Mouse (Mus musculus) heart, postnatal 0 days (tissue): ENCODE data around the gene Specc1l.

ENCODE experiments used
- CTCF ChIP-seq: IDR thresholded peaks from 2 replicates; pipeline ENCODE4 v1.5.1; 2016; ENCODE audit warnings: antibody characterized with exemption, control low read depth, low read depth
- EP300 ChIP-seq: IDR thresholded peaks from 2 replicates; pipeline ENCODE4 v1.6.1; 2016; ENCODE audit warnings: antibody characterized with exemption, low read depth

DNA sequence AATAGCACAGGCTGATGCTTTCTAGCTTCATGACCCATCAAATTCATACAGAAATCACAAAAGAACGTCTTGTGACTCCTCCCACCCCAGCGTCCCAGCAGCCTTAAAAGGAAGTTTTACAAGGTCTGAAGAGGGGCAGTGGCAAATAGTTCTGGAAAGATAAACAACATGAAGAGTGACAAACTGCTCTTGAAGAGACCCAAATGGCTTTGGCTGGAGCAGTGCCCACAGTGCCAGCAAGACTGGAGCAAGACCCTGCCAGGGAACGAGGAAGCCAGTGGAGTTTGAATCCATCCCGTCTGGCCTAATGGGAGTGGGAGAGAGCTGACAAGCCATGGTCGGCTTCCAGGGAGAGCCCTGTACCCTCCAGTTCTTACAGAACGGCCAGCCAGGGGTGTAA, 25.3 kb upstream of the Specc1l start:
- TF ChIP-seq CTCF, result no peak
- TF ChIP-seq EP300, result no peak
